Mouse (Mus musculus) heart, embryonic 16.5 days (tissue): ENCODE measurements around the gene Tulp2. TPM values are rescaled to one million over a fixed set of nuclear protein-coding genes. Genes with fewer than 3 reads are reported as not detected.
A peak's percentile ranks its signal among the peaks of the same experiment; 100 is the strongest.

Source experiments
- ATAC-seq: fragments of 200-750 bp; cut with Nextera tagmentation; replicated peaks from 2 replicates; pipeline ENCODE4 v1.8.0; 2017; ENCODE audit warnings: moderate number of reproducible peaks; ENCODE audit not compliant: insufficient read depth, low FRiP score; ENCODE audit errors: extremely low read depth
- H3K27ac ChIP-seq: fragments of 300-500 bp; sonication (generic); 2 replicates; pipeline ENCODE4 v1.5.1; 2014; ENCODE audit warnings: mild to moderate bottlenecking, low read length, control low read depth, moderate library complexity
- H3K27me3 ChIP-seq: fragments of 300-500 bp; sonication (generic); 2 replicates; pipeline ENCODE4 v1.6.1; 2014; ENCODE audit warnings: low read length, mixed read lengths; ENCODE audit not compliant: control insufficient read depth, insufficient read depth
- H3K36me3 ChIP-seq: fragments of 300-500 bp; sonication (generic); 2 replicates; pipeline ENCODE4 v1.6.1; 2014; ENCODE audit not compliant: control insufficient read depth, insufficient read depth
- H3K4me1 ChIP-seq: fragments of 300-500 bp; sonication (generic); 2 replicates; pipeline ENCODE4 v1.6.1; 2014; ENCODE audit warnings: low read length, mixed read lengths; ENCODE audit not compliant: control insufficient read depth, insufficient read depth
- H3K4me2 ChIP-seq: fragments of 300-500 bp; sonication (generic); 2 replicates; pipeline ENCODE4 v1.6.1; 2014; ENCODE audit warnings: low read depth, mild to moderate bottlenecking, control low read depth, low read length
- H3K4me3 ChIP-seq: fragments of 300-500 bp; sonication (generic); 2 replicates; pipeline ENCODE4 v1.5.1; 2014; ENCODE audit warnings: mild to moderate bottlenecking, control low read depth, low read length
- H3K9ac ChIP-seq: fragments of 300-500 bp; sonication (generic); 2 replicates; pipeline ENCODE4 v1.6.1; 2014; ENCODE audit warnings: low read length, control low read depth
- H3K9me3 ChIP-seq: fragments of 300-500 bp; sonication (generic); replicated peaks from 2 replicates; pipeline ENCODE4 v1.6.1; 2016; ENCODE audit warnings: low read length; ENCODE audit not compliant: control insufficient read depth
- WGBS: fragments of 180-500 bp; shearing (Covaris S2); extraction: QIAGEN DNeasy Blood & Tissue Kit; methylation state at CpG from one replicate; pipeline ENCODE4 v1.1.7; 2014; 5-methylcytosine and 5-hydroxymethylcytosine counted together
- polyA plus RNA-seq: library from polyadenylated mRNA; unstranded; fragments of >200 nt; fragmentation: Nextera tagmentation; extraction: Ambion mirVana; gene quantifications from 2 replicates; pipeline ENCODE4 v1.2.1, GENCODE M21; 2015

The Tulp2 gene
- polyA plus RNA-seq, 1 experiment from 2014 or later, result 0.71 TPM

DNA sequence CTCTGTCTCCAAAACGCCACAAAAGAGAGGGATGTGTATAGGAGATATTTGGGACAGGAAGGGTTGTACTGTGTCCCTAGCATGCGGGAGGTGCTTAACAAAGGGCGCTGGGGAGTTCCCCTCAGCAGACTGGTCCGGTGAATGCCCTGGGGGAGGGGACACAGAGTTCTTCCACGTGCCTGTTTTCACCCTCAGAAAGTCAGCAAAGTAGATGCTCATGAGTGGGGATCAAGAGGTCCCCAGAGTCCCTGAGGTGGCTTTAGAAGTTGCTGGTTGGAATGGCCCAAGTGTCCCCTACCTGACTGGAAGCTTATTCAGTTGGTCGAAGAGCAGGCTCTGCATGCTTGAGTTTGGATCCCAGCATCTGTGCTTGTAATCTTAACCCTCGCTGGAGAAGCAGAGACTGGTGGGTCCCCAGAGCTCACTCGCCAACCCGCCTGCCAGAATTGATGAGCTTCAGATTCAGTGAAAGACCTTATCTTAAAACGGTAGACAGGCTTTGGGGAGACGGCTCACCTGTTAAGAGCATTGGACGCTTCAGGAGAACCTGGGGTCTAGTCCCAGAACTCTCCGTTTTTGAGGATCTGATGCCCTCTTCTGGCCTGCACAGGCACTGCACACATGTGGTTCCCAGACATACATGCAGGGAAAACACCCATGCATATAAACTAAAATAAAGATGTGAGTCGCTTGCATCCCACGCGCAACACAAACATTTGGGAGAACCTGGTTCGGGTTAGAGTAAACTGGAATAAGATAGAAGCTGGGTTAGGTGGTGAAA lies 79.4 kb downstream of the Tulp2 start:
- peak; percentile 57; the same call in 1 of the 2 replicates for ATAC-seq

DNA sequence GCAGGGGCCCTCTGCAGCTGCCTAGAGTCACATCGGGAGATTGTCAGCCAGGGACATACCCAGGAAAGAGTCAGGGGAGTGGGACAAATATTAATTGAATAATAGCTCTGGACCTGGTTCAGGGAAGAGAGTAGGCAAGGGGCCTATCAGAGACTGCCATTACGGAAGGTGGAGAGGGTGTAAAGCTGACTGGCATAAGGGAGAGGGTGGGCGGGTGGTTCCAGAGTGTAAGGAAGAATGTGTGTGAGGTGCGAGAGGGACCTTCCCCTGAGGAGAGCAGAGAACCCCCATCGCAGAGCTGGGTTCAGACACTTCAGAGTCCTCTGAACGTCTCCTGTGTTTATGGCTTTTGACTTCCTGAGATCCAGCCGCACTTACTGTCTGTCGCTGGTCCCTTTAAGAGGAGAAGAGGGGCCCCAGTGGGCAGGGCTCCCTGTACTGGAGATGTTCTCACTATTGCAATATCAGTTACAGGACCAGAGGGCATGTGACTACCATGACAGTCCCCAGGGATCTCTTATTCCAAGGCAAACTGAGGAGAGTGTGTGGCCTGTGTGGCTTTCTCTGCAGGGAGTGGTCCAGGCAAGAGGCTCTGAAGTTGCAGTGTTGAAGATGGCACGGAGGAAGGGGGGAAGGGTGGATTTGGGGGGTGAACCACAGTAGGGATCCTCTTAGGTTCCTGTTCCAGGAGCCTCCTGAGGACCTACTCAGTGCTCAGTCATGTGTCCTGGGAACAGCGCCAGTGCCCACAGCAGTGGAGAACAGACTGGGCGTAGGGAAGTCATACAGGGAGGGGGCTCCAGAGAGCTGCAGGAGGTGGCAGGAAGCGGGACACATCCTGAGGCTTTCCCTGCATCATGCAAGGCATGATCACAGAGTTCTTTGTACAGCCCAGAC lies 80.2 kb downstream of the Tulp2 start:
- Histone ChIP-seq H3K9me3 (no peaks in the 10 kb centered on the region), H3K36me3 (no peaks in the 10 kb centered on the region), H3K9ac (peak overlapping the region; percentile 38; the same call in 1 of the 2 replicates), H3K27ac (no peak overlapping the region), H3K4me3 (no peak overlapping the region), H3K4me1 (peaks cover 9% of the 10 kb centered on the region), H3K27me3 (no peaks in the 10 kb centered on the region), H3K4me2 (peak overlapping the region; percentile 32)
- 42% methylated on average over 12 of the region's 12 CpGs for WGBS
- ATAC-seq, result peak; percentile 21; the same call in 1 of the 2 replicates

More for the DNA sequence above, 79.4 kb downstream of the Tulp2 start:
- 19% methylated on average over 17 of the region's 17 CpGs for WGBS
- peaks cover 9% of the 10 kb centered on the region for H3K4me1 ChIP-seq
- H3K36me3 ChIP-seq, result no peaks in the 10 kb centered on the region
- peak overlapping the region; percentile 38; the same call in 1 of the 2 replicates for H3K9ac ChIP-seq
- no peak overlapping the region for H3K27ac ChIP-seq
- H3K27me3 ChIP-seq, result no peaks in the 10 kb centered on the region
- H3K4me2 ChIP-seq, result peak overlapping the region; percentile 32
- H3K9me3 ChIP-seq, result no peaks in the 10 kb centered on the region
- no peak overlapping the region for H3K4me3 ChIP-seq

DNA sequence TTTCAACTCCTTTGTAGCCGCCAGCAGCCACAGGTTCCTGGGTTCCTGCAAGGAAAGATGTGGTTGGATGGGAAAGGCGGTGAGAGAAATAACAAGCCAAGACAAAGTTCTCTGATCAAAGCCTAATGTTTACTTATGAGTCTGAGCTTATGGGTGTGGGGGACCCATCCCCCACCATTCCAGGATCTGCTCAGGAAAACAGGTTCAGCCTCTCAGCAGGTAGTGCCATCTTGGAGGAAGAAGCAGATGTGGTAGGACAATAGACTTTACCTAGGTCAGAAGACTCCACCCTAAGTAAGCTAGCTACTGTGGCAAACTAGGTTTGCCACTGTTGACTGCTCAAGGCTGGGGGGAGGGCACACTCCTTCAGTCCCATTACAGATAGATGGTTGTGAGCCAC lies 83.1 kb downstream of the Tulp2 start:
- H3K4me3 ChIP-seq, result no peak overlapping the region
- H3K4me1 ChIP-seq, result peaks cover 19% of the 10 kb centered on the region
- no peak for ATAC-seq
- H3K9me3 ChIP-seq, result no peaks in the 10 kb centered on the region
- H3K27ac ChIP-seq, result no peak overlapping the region
- WGBS, result 61% methylated on average over 2 of the region's 2 CpGs
- no peaks in the 10 kb centered on the region for H3K27me3 ChIP-seq
- no peak overlapping the region for H3K4me2 ChIP-seq
- H3K9ac ChIP-seq, result no peak overlapping the region
- H3K36me3 ChIP-seq, result no peaks in the 10 kb centered on the region

DNA sequence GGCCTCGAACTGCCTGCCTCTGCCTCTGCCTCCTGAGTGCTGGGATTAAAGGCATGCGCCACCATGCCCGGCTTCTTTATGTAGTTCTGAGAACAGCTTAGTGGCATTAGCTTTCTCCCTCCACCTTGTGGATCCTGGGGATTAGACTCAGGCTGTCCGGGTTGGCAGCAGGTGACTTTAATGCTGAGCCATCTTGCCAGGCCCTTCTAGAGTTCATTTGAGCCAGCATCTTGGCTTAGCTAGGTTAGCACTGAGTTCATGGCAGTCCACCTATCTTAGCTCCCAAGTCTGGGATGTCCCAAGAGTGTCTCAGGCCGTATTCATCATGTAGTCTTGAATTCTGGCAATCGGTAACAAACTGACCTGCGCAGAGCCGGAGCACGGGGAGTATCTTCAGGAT lies 83.8 kb downstream of the Tulp2 start:
- Histone ChIP-seq H3K4me2 (no peak overlapping the region), H3K9me3 (no peaks in the 10 kb centered on the region), H3K36me3 (no peaks in the 10 kb centered on the region), H3K27ac (no peak overlapping the region), H3K4me3 (no peak overlapping the region), H3K4me1 (peaks cover 21% of the 10 kb centered on the region), H3K9ac (no peak overlapping the region), H3K27me3 (no peaks in the 10 kb centered on the region)
- WGBS, result 85% methylated on average over 9 of the region's 9 CpGs
- ATAC-seq, result no peak

DNA sequence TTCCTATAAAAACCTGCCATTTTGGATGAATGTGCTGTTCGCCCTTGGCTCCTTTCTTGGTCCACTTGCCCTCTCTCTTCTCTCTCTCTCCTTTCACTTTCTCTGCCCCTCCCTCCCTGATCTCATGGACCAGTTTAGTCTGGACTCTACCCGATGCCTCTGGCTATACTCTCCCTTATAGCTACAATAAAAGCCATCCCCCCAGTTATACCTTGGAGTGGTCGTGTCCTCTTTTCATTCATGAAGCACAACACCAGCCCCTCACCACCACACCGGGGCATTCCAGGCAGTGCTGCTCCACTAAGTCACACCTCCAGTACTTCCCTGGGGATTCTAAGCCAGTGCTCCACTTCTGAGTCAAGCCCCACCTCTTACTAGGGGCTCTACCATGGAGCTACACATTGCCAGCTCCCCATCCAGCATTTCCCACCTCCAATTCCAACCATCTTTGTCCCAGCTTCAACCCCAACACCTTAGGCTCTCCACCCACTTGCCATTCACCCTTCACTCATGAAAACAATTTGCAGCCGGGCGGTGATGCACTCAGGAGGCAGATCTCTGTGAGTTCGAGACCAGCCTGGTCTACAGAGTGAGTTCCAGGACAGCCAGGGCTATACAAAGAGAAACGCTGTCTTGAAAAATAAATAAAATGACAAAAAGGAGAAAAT lies 85.6 kb downstream of the Tulp2 start:
- H3K4me2 ChIP-seq, result peak overlapping the region; percentile 69
- no peak for ATAC-seq
- 66% methylated on average over 8 of the region's 8 CpGs for WGBS
- H3K9ac ChIP-seq, result no peak overlapping the region
- no peak overlapping the region for H3K4me3 ChIP-seq
- H3K36me3 ChIP-seq, result no peaks in the 10 kb centered on the region
- H3K27ac ChIP-seq, result peak overlapping the region; percentile 84
- peaks cover 27% of the 10 kb centered on the region for H3K4me1 ChIP-seq
- H3K9me3 ChIP-seq, result no peaks in the 10 kb centered on the region
- no peaks in the 10 kb centered on the region for H3K27me3 ChIP-seq

DNA sequence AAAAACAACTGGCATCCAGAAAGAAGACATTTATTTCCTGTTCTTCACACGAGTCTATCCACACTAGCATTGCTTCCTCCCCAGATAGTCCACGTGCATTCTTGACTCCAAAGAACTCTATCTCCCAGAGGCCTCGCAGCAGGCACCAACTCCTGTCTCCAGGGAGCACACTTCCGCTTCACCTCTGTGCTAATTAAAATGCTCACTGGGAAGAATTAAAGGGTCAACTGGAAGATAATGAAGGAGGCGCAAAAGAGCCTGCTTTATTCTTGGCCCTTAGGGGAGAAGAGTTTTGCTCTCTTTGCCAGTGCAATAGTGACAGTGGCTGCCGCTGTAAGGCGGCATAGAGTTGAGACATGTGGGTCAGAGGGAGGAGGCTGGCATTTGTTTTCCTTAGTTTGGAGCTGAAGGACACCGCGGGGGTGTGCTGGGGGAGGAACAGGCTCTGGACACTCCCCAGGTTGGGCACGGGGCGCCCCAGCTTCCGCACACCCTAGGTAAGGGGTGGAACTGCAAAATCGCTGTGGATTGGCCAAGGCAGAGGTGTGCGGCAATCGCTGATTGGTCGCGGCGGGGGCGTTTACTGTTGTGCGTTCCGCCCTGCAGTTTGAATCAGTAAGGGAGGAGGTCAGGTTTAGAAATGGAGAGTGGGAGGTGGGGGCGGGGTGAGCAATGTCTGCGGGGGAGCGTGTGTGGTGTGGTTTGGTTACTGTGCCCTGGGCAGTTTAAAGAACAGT lies 86.3 kb downstream of the Tulp2 start:
- peak overlapping the region; percentile 84 for H3K27ac ChIP-seq
- WGBS, result under 1% methylated on average over 24 of the region's 24 CpGs
- H3K9ac ChIP-seq, result peak overlapping the region; percentile 57
- H3K9me3 ChIP-seq, result no peaks in the 10 kb centered on the region
- peaks cover 27% of the 10 kb centered on the region for H3K4me1 ChIP-seq
- no peaks in the 10 kb centered on the region for H3K27me3 ChIP-seq
- no peaks in the 10 kb centered on the region for H3K36me3 ChIP-seq
- peak; percentile 96 for ATAC-seq
- peak overlapping the region; percentile 69 for H3K4me2 ChIP-seq
- peak overlapping the region; percentile 52 for H3K4me3 ChIP-seq

DNA sequence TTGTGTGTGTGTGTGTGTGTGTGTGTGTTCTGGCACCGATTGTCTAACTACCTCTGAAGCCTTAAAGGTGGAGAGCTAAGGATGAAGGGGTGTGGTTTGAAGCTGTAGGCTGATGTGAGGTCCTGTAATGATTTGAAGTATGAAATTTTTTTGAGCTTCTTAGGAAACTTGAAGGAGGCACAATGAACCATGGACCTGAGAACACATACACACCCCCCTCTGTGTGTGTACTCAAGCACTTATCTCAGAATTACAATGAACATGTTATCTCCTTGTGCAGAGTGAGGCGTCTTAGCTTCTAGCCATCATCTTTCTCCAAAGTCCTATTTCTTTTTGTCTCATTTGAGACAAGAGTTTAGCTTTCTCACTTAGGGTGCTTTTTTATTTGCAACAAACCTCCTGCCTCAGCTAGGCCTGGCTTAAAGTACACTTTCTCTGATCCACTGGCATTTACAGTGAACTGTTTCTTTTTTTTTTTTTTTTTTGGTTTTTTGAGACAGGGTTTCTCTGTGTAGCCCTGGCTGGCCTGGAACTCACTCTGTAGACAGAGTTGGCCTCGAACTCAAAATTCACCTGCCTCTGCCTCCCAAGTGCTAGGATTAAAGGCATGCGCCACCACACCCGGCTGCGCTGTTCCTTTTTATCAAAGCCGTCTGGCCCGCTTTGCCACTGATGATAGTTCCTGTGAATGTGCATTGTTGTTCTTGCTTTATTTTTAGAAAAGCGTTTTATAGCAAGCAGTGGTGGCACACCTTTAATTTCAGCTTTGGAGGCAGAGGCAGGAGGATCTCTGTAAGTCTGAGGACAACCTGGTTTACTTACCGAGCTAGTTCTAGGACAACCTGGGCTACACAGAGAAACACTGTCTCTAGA lies 87.2 kb downstream of the Tulp2 start:
- Histone ChIP-seq H3K27ac (peak overlapping the region; percentile 67), H3K27me3 (no peaks in the 10 kb centered on the region), H3K9me3 (no peaks in the 10 kb centered on the region), H3K4me2 (peak overlapping the region; percentile 69), H3K4me3 (peak overlapping the region; percentile 52; the same call in 1 of the 2 replicates), H3K9ac (peak overlapping the region; percentile 42; the same call in 1 of the 2 replicates), H3K4me1 (peaks cover 28% of the 10 kb centered on the region), H3K36me3 (no peaks in the 10 kb centered on the region)
- no peak for ATAC-seq
- WGBS, result 70% methylated on average over 10 of the region's 10 CpGs
